Mouse (Mus musculus) layer of hippocampus, adult 8-10 months (tissue): ENCODE data around the gene Pus7. TPM values are rescaled to one million over a fixed set of nuclear protein-coding genes. Genes with fewer than 3 reads are reported as not detected.

Experiments
- total RNA-seq, 4 experiments: library from RNA; stranded (reverse); gene quantifications; 2 replicates each; pipeline ENCODE4 v1.2.4; 2022

Pus7 gene
- total RNA-seq, 4 experiments from 2014 or later, result 15.9 to 22.4 (median 20.2) TPM

Other genes with a start within 250 kb of the Pus7 start
- 100 to 1,000 TPM; 134 to 163 (median 150) TPM for gene Srpk2, start 99.1 kb downstream of the Pus7 start, total RNA-seq
- gene Rint1, start 4.0 kb upstream of the Pus7 start, total RNA-seq, result 10 to 100 TPM; 17.4 to 24.2 (median 21.8) TPM
- gene Tomm7, start 60.5 kb upstream of the Pus7 start, total RNA-seq, result 10 to 100 TPM; 66.5 to 82.1 (median 75.2) TPM
- gene Fam126a, start 247.0 kb upstream of the Pus7 start, total RNA-seq, result 10 to 100 TPM; 24.2 to 28.1 (median 25.3) TPM